In genomic region chr9:94239479-94240241, GRCm38 (mm10) we compare ENCODE assay signal across 12 mouse cellular contexts.
DNase-seq lines count a peak whose midpoint lies in the region; ATAC-seq and TF ChIP-seq lines count a peak whose summit lies in the region.
"Had no signal": no experiment of that assay in that cellular context is flagged by ENCODE, and none has a peak within 500 bp of the region (broad histone marks: within the 10 kb centered on the region; RNA-seq: fewer than 3 reads in every experiment).

No protein-coding gene starts in this region.

- TF ChIP-seq POLR2A in brain, embryonic 14.5 days (IDR thresholded peaks at IDR 0.05; ENCODE audit: borderline replicate concordance, extremely low read depth, insufficient read depth, insufficient read length, poor library complexity, severe bottlenecking): no peak

- H3K4me2 ChIP-seq in kidney, embryonic 14.5 days (replicated peaks; ENCODE audit: low read depth, low read length): peak overlapping the region; percentile 15; the same call in 1 of the 2 replicates
- H3K4me2 ChIP-seq: hindbrain, embryonic 14.5 days had no signal

- peak; percentile 88 for ATAC-seq in kidney, embryonic 14.5 days (ENCODE audit: low FRiP score, low TSS enrichment)
- ATAC-seq in megakaryocyte progenitor cell, adult 5-6 weeks (replicated peaks; ENCODE audit: poor library complexity): no peak
- ATAC-seq: CD4-positive, CD25-positive, alpha-beta regulatory T cell, adult 4 months had no signal

- 0 out of 2 replicates have a peak, but pooled peaks cover 2% of the 10 kb centered on the region for H3K27me3 ChIP-seq in kidney, embryonic 14.5 days (ENCODE audit: control insufficient read depth, insufficient read depth, low read length)

- no peaks in the 10 kb centered on the region for H3K36me3 ChIP-seq in kidney, embryonic 14.5 days (ENCODE audit: control insufficient read depth, insufficient read depth, low read length)

- DNase-seq in heart, postnatal 10 days: peak; percentile 4 to 9
- no peak for DNase-seq in heart, adult 11 months
- peak; percentile 48 for DNase-seq in brain, embryonic 14.5 days (ENCODE audit: low read depth)
- DNase-seq in mesoderm, embryonic 11.5 days (ENCODE audit: low read depth, low spot score): peak; percentile 6
- DNase-seq in left cerebral cortex, adult 18-20 months (ENCODE audit: low spot score in 2 of 2): no peak
- DNase-seq in urinary bladder, postnatal 36 days (ENCODE audit: low spot score in 2 of 2): no peak
- DNase-seq: cerebellum, adult 11-12 months; heart, adult 2 months had no signal

- TF ChIP-seq CTCF in brain, embryonic 14.5 days (IDR thresholded peaks at IDR 0.05; ENCODE audit: borderline replicate concordance, extremely low read depth, insufficient read depth, insufficient read length): no peak

- 11% methylated on average over 8 of the region's 8 CpGs for WGBS in kidney, embryonic 14.5 days

- H3K9ac ChIP-seq in kidney, embryonic 14.5 days (ENCODE audit: low read depth, low read length): no peak overlapping the region
- H3K9ac ChIP-seq: hindbrain, embryonic 14.5 days had no signal

- H3K4me3 ChIP-seq in kidney, embryonic 14.5 days (ENCODE audit: low read length): no peak overlapping the region
- H3K4me3 ChIP-seq: heart, adult 2 months had no signal

- no peaks in the 10 kb centered on the region for H3K9me3 ChIP-seq in kidney, embryonic 14.5 days (ENCODE audit: control insufficient read depth, low read length)

- intact Hi-C loops in heart, postnatal 10 days (cut with DNase I): loop anchor here (5.0 kb wide), 1 partner anchor 102 kb away; no protein-coding TSS in a partner anchor

- H3K4me1 ChIP-seq in kidney, embryonic 14.5 days (ENCODE audit: control insufficient read depth, insufficient read depth, low read length): peaks cover 11% of the 10 kb centered on the region; the same call in 1 of the 2 replicates

- peak overlapping the region; percentile 80 for H3K27ac ChIP-seq in kidney, embryonic 14.5 days (ENCODE audit: low read depth, low read length)
- H3K27ac ChIP-seq: heart, adult 2 months; hindbrain, embryonic 14.5 days had no signal

Comparison
In these comparisons a context has a peak if more than half of its experiments do, and no peak if none do; other contexts are left out.
1. DNase-seq: peak in heart, postnatal 10 days (2 of 2), brain, embryonic 14.5 days (single experiment) and mesoderm, embryonic 11.5 days (single experiment); none in heart, adult 11 months (single experiment), left cerebral cortex, adult 18-20 months (0 of 2) and urinary bladder, postnatal 36 days (0 of 2).